Mouse (Mus musculus): ENCODE measurements around the gene Tbrg1.

DNA sequence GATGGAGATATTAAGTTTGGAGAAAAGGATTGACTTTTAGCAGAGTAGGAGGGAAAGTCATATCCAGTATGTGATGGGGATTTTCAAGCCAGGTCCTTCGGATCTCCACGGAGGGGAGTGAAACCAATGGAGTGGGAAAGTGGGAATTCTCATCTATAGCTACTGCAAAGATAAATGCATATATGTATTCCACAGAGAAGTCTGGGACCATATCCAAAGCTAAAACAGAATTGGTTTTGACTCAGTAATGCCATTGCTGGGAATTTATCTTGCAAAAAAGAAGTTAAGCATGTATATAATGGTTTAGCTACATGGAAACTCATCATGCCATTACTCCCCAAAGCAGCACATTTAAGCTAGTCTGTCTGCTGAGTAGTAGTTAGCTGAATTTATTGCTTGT, 24.8 kb downstream of the Tbrg1 start:
- TF ChIP-seq CHD2 (IDR thresholded peaks at IDR 0.05; ENCODE audit: low read depth, low read length) = no peak
- no peak for TF ChIP-seq HCFC1 (IDR thresholded peaks at IDR 0.05; ENCODE audit: borderline replicate concordance, insufficient read depth, low read length)
- no peak for TF ChIP-seq ZNF384 (IDR thresholded peaks at IDR 0.05; ENCODE audit: low read depth, low read length)
- TF ChIP-seq ZC3H11A (IDR thresholded peaks at IDR 0.05; ENCODE audit: borderline replicate concordance, low read depth, low read length) = no peak

Data from ES-E14 (cell line).